Mouse (Mus musculus) megakaryocyte, embryonic 14.5 days (primary cell): ENCODE measurements around the gene Zfp710.

Source experiments
- FLI1 ChIP-seq: IDR thresholded peaks from 2 replicates; pipeline ENCODE4 v1.6.1; 2012; ENCODE audit warnings: low read length, inconsistent platforms, mixed read lengths
- GATA1 ChIP-seq: IDR thresholded peaks from 3 replicates; pipeline ENCODE4 v1.6.1; 2012; ENCODE audit warnings: mixed read lengths, low read length, inconsistent platforms, borderline replicate concordance

DNA sequence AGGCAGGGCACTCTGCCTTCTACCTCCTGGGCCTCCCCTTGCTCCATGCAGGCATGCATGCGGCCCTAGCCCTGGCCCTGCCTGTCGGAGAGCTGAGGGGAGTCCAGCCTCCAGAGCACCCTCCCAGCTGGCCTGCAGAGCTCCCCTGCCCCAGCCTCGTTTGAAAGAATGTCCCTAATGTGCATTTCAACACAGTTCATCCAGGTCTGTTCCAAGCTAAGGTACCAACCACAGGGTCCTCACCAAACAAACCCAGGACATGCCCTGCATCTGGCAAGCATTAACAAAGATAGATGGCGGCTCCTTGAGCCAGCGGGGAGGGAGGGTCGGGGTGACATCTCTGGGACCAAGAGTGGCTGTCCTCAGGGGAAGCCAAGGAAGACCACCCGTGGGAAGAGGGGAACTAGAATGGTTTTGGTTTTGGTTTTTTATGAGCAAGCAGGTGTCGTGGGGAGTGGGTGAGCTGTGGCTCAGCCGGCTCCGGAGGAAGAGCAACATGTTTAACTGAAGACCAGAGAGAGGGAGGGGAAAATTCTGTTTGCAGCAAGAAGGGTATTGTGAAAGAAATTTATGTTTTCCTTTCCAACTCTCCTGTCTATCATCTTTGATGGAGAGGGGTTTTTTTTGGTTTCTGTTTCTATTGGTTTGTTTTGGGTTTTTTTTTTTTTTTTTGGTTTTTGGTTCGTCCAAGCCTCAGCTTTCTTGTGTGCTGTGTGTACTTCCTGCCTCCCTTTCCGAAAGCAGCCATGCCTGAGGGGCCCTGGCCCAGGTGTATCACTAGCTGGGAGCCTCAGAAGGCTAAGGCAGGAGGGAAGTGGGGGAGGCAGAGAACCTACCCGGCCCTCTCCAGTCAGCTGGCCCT, 66.6 kb downstream of the Zfp710 start:
- no peak for TF ChIP-seq GATA1
- TF ChIP-seq FLI1, result no peak
